Mouse (Mus musculus): ENCODE results near the gene Plagl1. TPM values are rescaled to one million over a fixed set of nuclear protein-coding genes. Genes with fewer than 3 reads are reported as not detected.

Gene Plagl1
- total and polyA plus RNA-seq, 3 experiments, result not detected

GRCm38 (mm10) chr10:13140434-13140833 is 80.1 kb downstream of the Plagl1 start:
- H3K9ac ChIP-seq (ENCODE audit: control insufficient read depth, low read depth, low read length, poor library complexity, severe bottlenecking), result no peak overlapping the region
- H3K27me3 ChIP-seq (ENCODE audit: control insufficient read depth in 1 of 2, insufficient read depth in 2 of 2, low read length in 2 of 2), result no peaks in the 10 kb centered on the region
- H3K9me3 ChIP-seq (replicated peaks; ENCODE audit: insufficient read depth, low read length), result no peaks in the 10 kb centered on the region
- H3K36me3 ChIP-seq (ENCODE audit: control insufficient read depth in 1 of 2, insufficient read depth in 2 of 2, low read length in 2 of 2), result no peaks in the 10 kb centered on the region
- TF ChIP-seq ETS1 (IDR thresholded peaks at IDR 0.05; ENCODE audit: low read depth, low read length) (no peak), TAL1 (IDR thresholded peaks at IDR 0.05; ENCODE audit: low read length) (no peak), ZNF384 (IDR thresholded peaks at IDR 0.05; ENCODE audit: low read depth, low read length) (no peak), MAZ (IDR thresholded peaks at IDR 0.05; ENCODE audit: low read depth, low read length) (no peak), ZC3H11A (IDR thresholded peaks at IDR 0.05; ENCODE audit: low read depth, low read length) (no peak), MAX (IDR thresholded peaks at IDR 0.05; ENCODE audit: low read length) (no peak), USF1 (IDR thresholded peaks at IDR 0.05; ENCODE audit: low read depth, low read length) (no peak), POLR2AphosphoS2 (IDR thresholded peaks at IDR 0.05; ENCODE audit: low read length) (no peak), RAD21 (IDR thresholded peaks at IDR 0.05; ENCODE audit: low read depth, low read length) (no peak), MAFK (IDR thresholded peaks at IDR 0.05; ENCODE audit: borderline replicate concordance, low read depth, low read length) (no peak), JUND (IDR thresholded peaks at IDR 0.05; ENCODE audit: low read depth, low read length) (no peak), ZKSCAN1 (IDR thresholded peaks at IDR 0.05; ENCODE audit: low read depth, low read length) (no peak), HCFC1 (IDR thresholded peaks at IDR 0.05; ENCODE audit: low read depth, low read length) (no peak), POLR2A (IDR thresholded peaks at IDR 0.05; ENCODE audit: control insufficient read depth in 1 of 2, insufficient read depth in 1 of 2, low read depth in 1 of 2, low read length in 2 of 2, poor library complexity in 1 of 2) (no peak), CHD1 (IDR thresholded peaks at IDR 0.05; ENCODE audit: low read depth, low read length) (no peak), BHLHE40 (IDR thresholded peaks at IDR 0.05; ENCODE audit: borderline replicate concordance, low read depth, low read length) (no peak), KAT2A (conservative IDR thresholded peaks at IDR 0.05; ENCODE audit: low read depth, low read length) (no peak), UBTF (IDR thresholded peaks at IDR 0.05; ENCODE audit: borderline replicate concordance, insufficient read depth, low read depth, low read length) (no peak)
- H3K4me1 ChIP-seq (ENCODE audit: control insufficient read depth in 1 of 2, insufficient read depth in 2 of 2, low read length in 2 of 2), result no peaks in the 10 kb centered on the region
- no peak overlapping the region for H3K4me3 ChIP-seq (ENCODE audit: control insufficient read depth in 1 of 2, insufficient read depth in 1 of 2, low read depth in 2 of 2, low read length in 2 of 2)
- DNase-seq (ENCODE audit: low read depth, low spot score), result no peak
- H3K79me2 ChIP-seq (ENCODE audit: control insufficient read depth, insufficient read depth, low read length, poor library complexity), result no peaks in the 10 kb centered on the region
- H3K27ac ChIP-seq (ENCODE audit: control insufficient read depth, low read depth, low read length), result no peak overlapping the region

GRCm38 (mm10) chr10:13150435-13150834 is 90.1 kb downstream of the Plagl1 start:
- TF ChIP-seq CHD2 (IDR thresholded peaks at IDR 0.05; ENCODE audit: low read length), result no peak
- TF ChIP-seq POLR2A (IDR thresholded peaks at IDR 0.05; ENCODE audit: control insufficient read depth in 1 of 2, insufficient read depth in 1 of 2, low read depth in 1 of 2, low read length in 2 of 2, poor library complexity in 1 of 2), result no peak
- no peak for TF ChIP-seq NELFE (IDR thresholded peaks at IDR 0.05; ENCODE audit: low read depth, low read length)
- TF ChIP-seq SMC3 (IDR thresholded peaks at IDR 0.05; ENCODE audit: low read depth, low read length), result no peak
- TF ChIP-seq JUND (IDR thresholded peaks at IDR 0.05; ENCODE audit: low read depth, low read length), result no peak
- TF ChIP-seq CTCF (IDR thresholded peaks at IDR 0.05 in 2 of 3, conservative IDR thresholded peaks at IDR 0.05 in 1 of 3; ENCODE audit: control insufficient read depth in 1 of 3, insufficient read depth in 1 of 3, low read depth in 2 of 3, low read length in 3 of 3, poor library complexity in 1 of 3, severe bottlenecking in 1 of 3), result no peak
- no peak for TF ChIP-seq SIN3A (IDR thresholded peaks at IDR 0.05; ENCODE audit: low read length)
- no peak for TF ChIP-seq E2F4 (IDR thresholded peaks at IDR 0.05; ENCODE audit: borderline replicate concordance, low read depth, low read length)
- TF ChIP-seq NRF1 (IDR thresholded peaks at IDR 0.05; ENCODE audit: insufficient read depth, low read depth, low read length, poor library complexity, severe bottlenecking), result no peak
- no peak for TF ChIP-seq RAD21 (IDR thresholded peaks at IDR 0.05; ENCODE audit: low read depth, low read length)
- no peak for TF ChIP-seq RCOR1 (IDR thresholded peaks at IDR 0.05; ENCODE audit: low read depth, low read length)
- TF ChIP-seq MYB (IDR thresholded peaks at IDR 0.05; ENCODE audit: low read depth, low read length), result no peak
- TF ChIP-seq GATA1 (IDR thresholded peaks at IDR 0.05; ENCODE audit: low read depth, low read length), result no peak
- no peak for TF ChIP-seq HCFC1 (IDR thresholded peaks at IDR 0.05; ENCODE audit: low read depth, low read length)
- no peak for TF ChIP-seq MYC (IDR thresholded peaks at IDR 0.05; ENCODE audit: low read depth, low read length)
- no peak for TF ChIP-seq MXI1 (IDR thresholded peaks at IDR 0.05; ENCODE audit: low read depth, low read length)
- TF ChIP-seq POLR2AphosphoS2 (IDR thresholded peaks at IDR 0.05; ENCODE audit: low read length), result no peak
- TF ChIP-seq BHLHE40 (IDR thresholded peaks at IDR 0.05; ENCODE audit: borderline replicate concordance, low read depth, low read length), result no peak
- TF ChIP-seq ELF1 (IDR thresholded peaks at IDR 0.05; ENCODE audit: low read depth, low read length), result no peak
- Histone ChIP-seq H3K4me1 (ENCODE audit: control insufficient read depth in 1 of 2, insufficient read depth in 2 of 2, low read length in 2 of 2) (no peaks in the 10 kb centered on the region; a peak in 1 of 4 replicates), H3K36me3 (ENCODE audit: control insufficient read depth in 1 of 2, insufficient read depth in 2 of 2, low read length in 2 of 2) (no peaks in the 10 kb centered on the region), H3K27me3 (ENCODE audit: control insufficient read depth in 1 of 2, insufficient read depth in 2 of 2, low read length in 2 of 2) (peaks cover 0 to 1% of the 10 kb centered on the region in 2 experiments; a peak in 1 of 4 replicates), H3K4me3 (ENCODE audit: control insufficient read depth in 1 of 2, insufficient read depth in 1 of 2, low read depth in 2 of 2, low read length in 2 of 2) (no peak overlapping the region), H3K79me2 (ENCODE audit: control insufficient read depth, insufficient read depth, low read length, poor library complexity) (no peaks in the 10 kb centered on the region), H3K9me3 (replicated peaks; ENCODE audit: insufficient read depth, low read length) (no peaks in the 10 kb centered on the region), H3K9ac (ENCODE audit: control insufficient read depth, low read depth, low read length, poor library complexity, severe bottlenecking) (no peak overlapping the region), H3K27ac (ENCODE audit: control insufficient read depth, low read depth, low read length) (no peak overlapping the region)
- DNase-seq (ENCODE audit: low read depth, low spot score), result no peak
